Mouse (Mus musculus): Measurements from ENCODE around the gene Kank4. TPM values are rescaled to one million over a fixed set of nuclear protein-coding genes. Genes with fewer than 3 reads are reported as not detected.

The Kank4 gene
- total and polyA plus RNA-seq, 3 experiments: not detected

DNA sequence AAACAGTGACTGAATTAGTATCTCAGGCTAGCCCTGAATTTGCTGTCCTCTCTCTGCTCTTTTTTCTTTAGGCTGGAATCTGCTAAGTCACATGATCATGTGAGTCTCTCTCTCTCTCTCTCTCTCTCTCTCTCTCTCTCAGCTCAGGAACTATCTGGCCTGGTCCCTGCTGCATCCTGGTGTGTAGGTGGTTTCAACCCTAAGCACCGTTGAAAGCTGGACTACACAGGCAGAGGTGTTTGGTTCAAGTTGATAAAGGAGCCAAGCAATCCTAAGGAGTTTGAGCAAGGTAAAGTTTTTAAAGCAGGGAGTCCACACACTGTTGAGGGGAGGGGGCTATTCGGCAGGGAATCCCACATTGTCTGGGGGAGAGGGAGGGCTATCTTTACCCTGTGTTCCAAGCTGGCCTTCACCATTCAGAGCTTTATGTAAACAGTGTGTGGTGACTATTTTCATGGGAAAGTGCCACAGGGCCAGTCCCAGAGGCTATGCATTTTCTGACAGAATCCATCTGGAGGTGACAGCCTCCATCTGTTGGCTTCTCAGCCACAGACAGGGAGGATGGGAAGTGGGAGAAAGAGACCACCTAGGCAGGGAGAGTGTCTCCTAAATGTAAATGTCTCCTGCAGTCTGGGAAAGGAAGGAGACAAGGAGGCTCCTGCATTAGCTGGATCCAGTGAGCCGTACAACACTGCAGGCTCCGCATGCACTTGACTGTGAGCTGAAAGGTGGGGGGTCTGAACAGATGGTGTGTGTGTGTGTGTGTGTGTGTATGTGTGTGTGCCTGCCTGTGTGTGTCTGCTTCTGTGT, 59.1 kb downstream of the Kank4 start:
- Histone ChIP-seq H3K4me1 (ENCODE audit: control insufficient read depth in 1 of 2, insufficient read depth in 2 of 2, low read length in 2 of 2) (no peaks in the 10 kb centered on the region), H3K9ac (ENCODE audit: control insufficient read depth, low read depth, low read length, poor library complexity, severe bottlenecking) (no peak overlapping the region), H3K27me3 (ENCODE audit: control insufficient read depth in 1 of 2, insufficient read depth in 2 of 2, low read length in 2 of 2) (no peaks in the 10 kb centered on the region), H3K4me3 (ENCODE audit: control insufficient read depth in 1 of 2, insufficient read depth in 1 of 2, low read depth in 2 of 2, low read length in 2 of 2) (no peak overlapping the region), H3K36me3 (ENCODE audit: control insufficient read depth in 1 of 2, insufficient read depth in 2 of 2, low read length in 2 of 2) (no peaks in the 10 kb centered on the region), H3K79me2 (ENCODE audit: control insufficient read depth, insufficient read depth, low read length, poor library complexity) (no peaks in the 10 kb centered on the region), H3K27ac (ENCODE audit: control insufficient read depth, low read depth, low read length) (no peak overlapping the region), H3K9me3 (replicated peaks; ENCODE audit: insufficient read depth, low read length) (no peaks in the 10 kb centered on the region)
- TF ChIP-seq BHLHE40 (IDR thresholded peaks at IDR 0.05; ENCODE audit: borderline replicate concordance, low read depth, low read length) (no peak), MAX (IDR thresholded peaks at IDR 0.05; ENCODE audit: low read length) (no peak), MAFK (IDR thresholded peaks at IDR 0.05; ENCODE audit: borderline replicate concordance, low read depth, low read length) (no peak)
- DNase-seq (ENCODE audit: low read depth, low spot score): no peak

DNA sequence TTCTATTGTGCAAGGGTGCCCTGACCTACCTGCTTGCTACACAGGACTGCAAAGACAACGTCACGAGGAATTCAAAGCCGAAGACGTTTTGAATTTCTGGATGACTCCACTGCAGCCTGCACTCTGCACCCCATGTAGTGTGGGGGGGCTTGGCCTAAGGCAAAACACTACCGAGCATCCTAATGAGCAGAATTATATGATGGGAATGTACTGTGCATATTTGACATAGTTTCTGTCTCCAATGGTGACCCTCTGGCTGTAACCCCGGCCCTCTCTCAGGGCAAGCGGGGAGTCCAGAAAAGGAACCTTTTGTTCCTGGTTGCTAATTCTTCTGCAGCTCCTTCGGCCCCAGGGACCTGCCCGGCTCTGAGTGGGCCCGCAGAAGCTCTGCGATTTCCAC, 61.2 kb downstream of the Kank4 start:
- H3K79me2 ChIP-seq (ENCODE audit: control insufficient read depth, insufficient read depth, low read length, poor library complexity): no peaks in the 10 kb centered on the region
- TF ChIP-seq ZC3H11A (IDR thresholded peaks at IDR 0.05; ENCODE audit: low read depth, low read length): no peak
- no peak for TF ChIP-seq E2F4 (IDR thresholded peaks at IDR 0.05; ENCODE audit: borderline replicate concordance, low read depth, low read length)
- TF ChIP-seq ETS1 (IDR thresholded peaks at IDR 0.05; ENCODE audit: low read depth, low read length): no peak
- no peak for TF ChIP-seq ELF1 (IDR thresholded peaks at IDR 0.05; ENCODE audit: low read depth, low read length)
- no peak for TF ChIP-seq ZKSCAN1 (IDR thresholded peaks at IDR 0.05; ENCODE audit: low read depth, low read length)
- TF ChIP-seq ZMIZ1 (IDR thresholded peaks at IDR 0.05; ENCODE audit: low read depth, low read length): no peak
- no peak for TF ChIP-seq MYC (IDR thresholded peaks at IDR 0.05; ENCODE audit: low read depth, low read length)
- H3K27me3 ChIP-seq (ENCODE audit: control insufficient read depth in 1 of 2, insufficient read depth in 2 of 2, low read length in 2 of 2): no peaks in the 10 kb centered on the region
- H3K9me3 ChIP-seq (replicated peaks; ENCODE audit: insufficient read depth, low read length): no peaks in the 10 kb centered on the region
- no peak overlapping the region for H3K27ac ChIP-seq (ENCODE audit: control insufficient read depth, low read depth, low read length)
- no peak for DNase-seq (ENCODE audit: low read depth, low spot score)
- H3K4me1 ChIP-seq (ENCODE audit: control insufficient read depth in 1 of 2, insufficient read depth in 2 of 2, low read length in 2 of 2): no peaks in the 10 kb centered on the region
- no peak overlapping the region for H3K4me3 ChIP-seq (ENCODE audit: control insufficient read depth in 1 of 2, insufficient read depth in 1 of 2, low read depth in 2 of 2, low read length in 2 of 2)
- H3K9ac ChIP-seq (ENCODE audit: control insufficient read depth, low read depth, low read length, poor library complexity, severe bottlenecking): no peak overlapping the region
- no peaks in the 10 kb centered on the region for H3K36me3 ChIP-seq (ENCODE audit: control insufficient read depth in 1 of 2, insufficient read depth in 2 of 2, low read length in 2 of 2)

DNA sequence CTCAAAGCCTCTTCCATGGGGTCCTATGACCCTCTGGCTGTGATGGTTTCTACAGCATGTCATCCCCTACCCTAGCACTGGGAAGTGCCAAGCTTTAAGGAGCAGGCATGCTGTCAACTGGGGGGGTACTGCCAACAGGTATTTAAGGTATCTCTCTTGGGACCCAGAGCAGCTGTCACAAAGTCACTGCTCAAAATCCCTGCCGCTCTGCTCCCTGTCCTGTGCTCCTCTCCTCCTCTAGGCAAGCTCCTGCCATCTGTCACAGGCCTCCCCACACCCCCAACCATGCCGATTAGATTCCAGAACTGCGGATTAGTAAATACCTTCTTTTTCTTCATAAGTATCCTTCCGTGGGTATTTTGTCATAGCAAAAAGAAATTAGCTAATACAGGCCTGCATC, 62.9 kb downstream of the Kank4 start:
- no peaks in the 10 kb centered on the region for H3K36me3 ChIP-seq (ENCODE audit: control insufficient read depth in 1 of 2, insufficient read depth in 2 of 2, low read length in 2 of 2)
- H3K4me3 ChIP-seq (ENCODE audit: control insufficient read depth in 1 of 2, insufficient read depth in 1 of 2, low read depth in 2 of 2, low read length in 2 of 2): no peak overlapping the region
- no peak overlapping the region for H3K27ac ChIP-seq (ENCODE audit: control insufficient read depth, low read depth, low read length)
- no peaks in the 10 kb centered on the region for H3K79me2 ChIP-seq (ENCODE audit: control insufficient read depth, insufficient read depth, low read length, poor library complexity)
- TF ChIP-seq USF1 (IDR thresholded peaks at IDR 0.05; ENCODE audit: low read depth, low read length): no peak
- no peak for TF ChIP-seq JUND (IDR thresholded peaks at IDR 0.05; ENCODE audit: low read depth, low read length)
- TF ChIP-seq MEF2A (IDR thresholded peaks at IDR 0.05; ENCODE audit: extremely low read depth, insufficient replicate concordance, low read depth, low read length, poor library complexity, severe bottlenecking): no peak
- TF ChIP-seq ELF1 (IDR thresholded peaks at IDR 0.05; ENCODE audit: low read depth, low read length): no peak
- no peak for TF ChIP-seq BHLHE40 (IDR thresholded peaks at IDR 0.05; ENCODE audit: borderline replicate concordance, low read depth, low read length)
- no peak for TF ChIP-seq ZC3H11A (IDR thresholded peaks at IDR 0.05; ENCODE audit: low read depth, low read length)
- TF ChIP-seq MYB (IDR thresholded peaks at IDR 0.05; ENCODE audit: low read depth, low read length): no peak
- no peak for TF ChIP-seq ETS1 (IDR thresholded peaks at IDR 0.05; ENCODE audit: low read depth, low read length)
- no peak for TF ChIP-seq GABPA (IDR thresholded peaks at IDR 0.05; ENCODE audit: low read depth, low read length)
- no peak for TF ChIP-seq TAL1 (IDR thresholded peaks at IDR 0.05; ENCODE audit: low read length)
- no peak for TF ChIP-seq NELFE (IDR thresholded peaks at IDR 0.05; ENCODE audit: low read depth, low read length)
- TF ChIP-seq HCFC1 (IDR thresholded peaks at IDR 0.05; ENCODE audit: low read depth, low read length): no peak
- no peak for TF ChIP-seq KAT2A (conservative IDR thresholded peaks at IDR 0.05; ENCODE audit: low read depth, low read length)
- TF ChIP-seq POLR2A (IDR thresholded peaks at IDR 0.05; ENCODE audit: control insufficient read depth in 1 of 2, insufficient read depth in 1 of 2, low read depth in 1 of 2, low read length in 2 of 2, poor library complexity in 1 of 2): no peak
- TF ChIP-seq SMC3 (IDR thresholded peaks at IDR 0.05; ENCODE audit: low read depth, low read length): no peak
- DNase-seq (ENCODE audit: low read depth, low spot score): no peak
- H3K9me3 ChIP-seq (replicated peaks; ENCODE audit: insufficient read depth, low read length): no peaks in the 10 kb centered on the region
- no peaks in the 10 kb centered on the region for H3K4me1 ChIP-seq (ENCODE audit: control insufficient read depth in 1 of 2, insufficient read depth in 2 of 2, low read length in 2 of 2)
- no peak overlapping the region for H3K9ac ChIP-seq (ENCODE audit: control insufficient read depth, low read depth, low read length, poor library complexity, severe bottlenecking)
- H3K27me3 ChIP-seq (ENCODE audit: control insufficient read depth in 1 of 2, insufficient read depth in 2 of 2, low read length in 2 of 2): no peaks in the 10 kb centered on the region
